Mouse (Mus musculus): Measurements from ENCODE around the gene Spata2.

Gene Spata2

DNA sequence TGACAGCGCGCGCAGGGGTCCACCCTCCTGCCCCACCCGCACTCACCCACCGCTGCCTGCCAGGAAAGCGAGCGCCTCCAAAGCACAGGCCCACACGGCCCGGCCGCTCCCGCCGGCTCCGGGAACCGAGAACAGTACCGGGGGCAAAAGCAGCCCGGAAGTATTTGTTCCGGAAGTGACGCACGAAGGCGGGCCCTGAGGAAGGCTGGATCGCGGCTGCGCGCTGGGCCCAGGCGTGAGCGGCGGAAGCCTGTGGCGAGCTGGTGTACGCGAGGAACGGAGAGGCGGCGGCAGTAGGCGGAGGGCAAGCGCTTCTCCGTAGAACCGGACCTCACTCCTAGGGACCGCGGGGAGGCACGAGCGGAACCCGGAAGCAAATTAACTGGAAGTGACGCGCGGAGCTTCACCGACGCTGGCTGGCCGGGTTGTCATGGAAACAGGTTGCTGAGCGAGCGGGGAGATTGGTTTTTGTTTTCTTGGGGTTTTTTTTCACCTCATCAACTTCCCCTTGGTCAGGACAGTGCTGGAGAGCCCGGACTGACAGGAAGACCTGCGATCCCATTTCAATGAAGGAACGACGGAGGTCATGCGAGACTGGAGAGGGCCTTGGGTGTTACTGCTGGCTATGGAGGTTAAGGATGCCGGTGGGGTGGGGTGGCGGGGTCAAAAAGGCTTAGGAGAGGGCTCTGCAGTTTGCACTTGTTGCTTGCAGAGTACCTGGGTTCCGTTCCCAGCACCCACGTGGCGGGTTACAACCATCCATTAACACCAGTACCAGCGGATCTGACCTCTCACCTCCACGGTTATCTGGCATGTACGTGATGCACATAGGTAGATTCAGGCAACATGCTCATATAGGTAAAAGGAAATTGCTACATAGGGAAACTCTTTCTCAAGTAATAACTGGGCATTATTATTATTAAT is at the start of gene Spata2:
TSS of gene Spata2 (minus strand) at position 175 of the 924 bp plus-strand sequence.
- POLR2A ChIA-PET, result interaction anchor here in 3 of 4 experiments (0.5 to 4.9 kb wide), 25 partner anchors 9 to 714 kb away, joined by 3 to 36 read pairs (median 3); partner anchors contain the start of gene Snai1 (in 1 of the 3)

DNA sequence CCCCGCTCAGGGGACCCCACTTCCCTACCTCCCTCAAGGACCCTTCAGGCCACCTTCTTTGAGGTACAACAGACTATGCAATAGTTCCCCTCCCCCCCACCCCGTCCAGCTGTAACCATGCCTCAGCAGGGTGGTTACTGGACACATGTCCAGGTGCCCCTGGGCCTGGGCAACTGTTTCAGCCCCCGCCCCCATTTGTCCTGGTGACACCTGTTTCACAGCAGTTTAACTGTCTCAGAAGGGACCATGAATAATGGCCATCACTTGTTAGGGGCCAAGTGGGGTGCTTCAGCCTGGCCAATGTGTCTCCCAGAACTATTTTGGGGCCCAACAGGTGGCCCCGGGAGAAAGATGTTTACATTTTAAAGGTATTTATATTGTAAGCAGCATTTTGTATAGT is 49.7 kb upstream of the Spata2 start:
- ChIA-PET POLR2A (interaction anchor here in 3 of 4 experiments (0.6 to 2.1 kb wide), 12 partner anchors 10 to 665 kb away, joined by 3 to 6 read pairs (median 3); no protein-coding TSS in a partner anchor), CTCF (interaction anchor here in 2 of 4 experiments (0.5 to 1.7 kb wide), 2 partner anchors 12 to 14 kb away, joined by 4 to 5 read pairs; no protein-coding TSS in a partner anchor)

More for the DNA sequence above, at the start of gene Spata2:
- CTCF ChIA-PET, result interaction anchor here in 2 of 4 experiments (0.8 to 2.5 kb wide), 8 partner anchors 10 to 271 kb away, joined by 3 to 10 read pairs (median 3); no protein-coding TSS in a partner anchor

GRCm38 (mm10) chr2:167541761-167542160 is 49.1 kb upstream of the Spata2 start:
- CTCF ChIA-PET, result interaction anchor here in 2 of 4 experiments (1.0 to 1.9 kb wide), 3 partner anchors 10 to 63 kb away, joined by 4 to 5 read pairs (median 4); no protein-coding TSS in a partner anchor
- POLR2A ChIA-PET, result interaction anchor here in 2 of 4 experiments (1.3 to 5.6 kb wide), 6 partner anchors 12 to 63 kb away, joined by 3 to 33 read pairs (median 7); no protein-coding TSS in a partner anchor

DNA sequence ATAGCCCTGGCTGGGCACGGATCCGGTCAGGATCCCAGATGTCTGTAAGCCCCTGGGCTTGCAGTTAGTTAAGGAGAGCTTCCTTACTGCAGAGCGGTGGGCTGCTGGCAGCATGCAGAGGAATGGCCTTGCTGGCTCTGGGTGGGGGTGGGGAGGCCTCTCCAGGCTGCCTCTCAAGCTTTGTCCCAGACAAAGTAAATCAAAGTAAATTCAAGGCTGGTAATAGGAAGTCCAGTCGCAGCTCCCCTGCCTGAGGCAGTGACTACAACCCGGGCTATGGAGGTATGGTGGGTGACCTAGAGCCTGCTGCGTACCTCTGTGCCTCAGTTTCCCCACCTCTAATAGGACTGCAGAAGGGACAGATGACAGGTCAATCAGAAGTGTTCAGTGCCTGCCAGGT is 48.6 kb upstream of the Spata2 start:
- ChIA-PET CTCF (interaction anchor here in 3 of 4 experiments (0.7 to 8.3 kb wide), 5 partner anchors 9 to 138 kb away, joined by 4 to 106 read pairs (median 5); no protein-coding TSS in a partner anchor), POLR2A (interaction anchor here in 3 of 4 experiments (0.9 to 5.6 kb wide), 7 partner anchors 11 to 64 kb away, joined by 3 to 33 read pairs (median 6); no protein-coding TSS in a partner anchor)

GRCm38 (mm10) chr2:167540477-167541110 is 47.9 kb upstream of the Spata2 start:
- ChIA-PET POLR2A (interaction anchor here (0.6 to 5.6 kb wide), 32 partner anchors 8 to 1518 kb away, joined by 3 to 33 read pairs (median 4); partner anchors contain the start of gene Ube2v1 (in 1 of the 4)), CTCF (interaction anchor here (0.5 to 8.3 kb wide), 15 partner anchors 8 to 614 kb away, joined by 3 to 106 read pairs (median 4); no protein-coding TSS in a partner anchor)

- CTCF ChIA-PET, result interaction anchor here (0.5 to 8.3 kb wide), 18 partner anchors 8 to 770 kb away, joined by 3 to 106 read pairs (median 4); no protein-coding TSS in a partner anchor
- POLR2A ChIA-PET, result interaction anchor here (0.6 to 5.6 kb wide), 40 partner anchors 7 to 1518 kb away, joined by 3 to 39 read pairs (median 4); partner anchors contain the start of gene Ube2v1 (in 1 of the 4)
Measured at GRCm38 (mm10) chr2:167539536-167540476, 47.1 kb upstream of the Spata2 start.

DNA sequence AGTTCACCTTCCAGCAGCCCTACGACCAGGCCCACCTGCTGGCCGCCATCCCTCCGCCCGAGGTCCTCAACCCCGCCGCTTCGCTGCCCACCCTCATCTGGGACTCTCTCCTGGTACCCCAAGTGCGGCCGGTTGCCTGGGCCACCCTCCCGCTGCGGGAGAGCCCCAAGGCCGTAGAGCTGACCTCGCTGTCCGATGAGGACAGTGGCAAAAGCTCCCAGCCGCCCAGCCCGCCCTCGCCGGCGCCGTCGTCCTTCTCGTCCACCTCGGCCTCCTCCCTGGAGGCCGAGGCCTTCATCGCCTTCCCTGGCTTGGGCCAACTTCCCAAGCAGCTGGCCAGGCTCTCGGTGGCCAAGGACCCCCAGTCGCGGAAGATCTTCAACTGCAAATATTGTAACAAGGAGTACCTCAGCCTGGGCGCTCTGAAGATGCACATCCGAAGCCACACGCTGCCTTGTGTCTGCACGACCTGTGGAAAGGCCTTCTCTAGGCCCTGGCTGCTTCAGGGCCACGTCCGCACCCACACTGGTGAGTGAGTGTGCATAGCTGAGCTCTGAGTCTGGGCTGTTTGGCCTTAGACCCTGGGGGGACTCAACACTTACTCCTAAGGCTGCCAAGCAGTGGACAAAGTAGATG is 46.1 kb upstream of the Spata2 start:
- CTCF ChIA-PET, result interaction anchor here (0.5 to 13.6 kb wide), 24 partner anchors 8 to 467 kb away, joined by 3 to 244 read pairs (median 6); no protein-coding TSS in a partner anchor
- POLR2A ChIA-PET, result interaction anchor here (0.6 to 5.6 kb wide), 42 partner anchors 8 to 357 kb away, joined by 3 to 74 read pairs (median 4); partner anchors contain the start of genes B4galt5 (in 1 of the 4), Gm20431 (in 1 of the 4), Rnf114 (in 1 of the 4) and Spata2 (in 1 of the 4)

GRCm38 (mm10) chr2:167537476-167538297 is 45.0 kb upstream of the Spata2 start, which contains the start of gene Snai1:
Snai1 (plus strand) TSS chr2:167538195.
- CTCF ChIA-PET, result interaction anchor here (0.5 to 13.6 kb wide), 69 partner anchors 8 to 1226 kb away, joined by 3 to 244 read pairs (median 4); partner anchors contain the start of gene Gm20431 (in 1 of the 4)
- POLR2A ChIA-PET, result interaction anchor here (0.6 to 5.6 kb wide), 57 partner anchors 9 to 598 kb away, joined by 3 to 74 read pairs (median 4); partner anchors contain the start of genes B4galt5 (in 2 of the 4), Gm20431 (in 1 of the 4), Rnf114 (in 1 of the 4) and Spata2 (in 1 of the 4)

DNA sequence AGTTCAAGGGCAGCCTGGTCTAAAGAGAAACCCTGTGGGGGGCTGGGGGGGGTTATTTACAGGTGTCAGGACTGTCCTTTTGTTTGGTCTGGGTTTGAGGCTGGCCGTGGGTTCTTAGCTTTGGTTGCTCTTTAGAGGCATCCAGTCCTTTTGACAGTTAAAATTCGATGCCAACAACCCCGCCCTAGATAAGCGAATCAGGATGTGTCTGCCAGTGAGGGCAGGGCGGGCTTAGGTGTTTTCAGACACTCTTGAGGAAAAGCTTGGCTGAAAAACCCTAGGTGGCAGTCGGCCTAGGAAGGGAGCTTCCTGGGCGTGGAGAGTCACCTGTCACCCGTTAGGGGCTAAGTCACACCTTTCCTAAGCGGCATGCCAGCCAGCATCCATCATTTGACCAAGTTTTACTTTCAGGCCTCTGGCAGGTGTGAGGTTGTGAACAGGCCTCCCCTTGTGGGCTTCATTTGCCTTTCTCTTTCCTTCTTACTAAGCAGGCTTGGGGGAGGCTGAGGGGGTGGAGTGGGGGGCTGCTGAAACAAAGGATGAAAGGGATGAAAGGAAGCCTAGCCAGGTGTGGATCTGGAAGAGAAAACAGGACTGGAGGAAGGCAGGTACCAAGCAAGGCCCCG is 43.7 kb upstream of the Spata2 start:
- CTCF ChIA-PET, result interaction anchor here (0.6 to 13.6 kb wide), 16 partner anchors 10 to 358 kb away, joined by 3 to 244 read pairs (median 6); partner anchors contain the start of gene Gm20431 (in 1 of the 4)
- POLR2A ChIA-PET, result interaction anchor here in 3 of 4 experiments (0.6 to 5.6 kb wide), 11 partner anchors 10 to 82 kb away, joined by 3 to 74 read pairs (median 14); no protein-coding TSS in a partner anchor

GRCm38 (mm10) chr2:167533880-167534279 is 41.2 kb upstream of the Spata2 start:
- POLR2A ChIA-PET, result interaction anchor here in 2 of 4 experiments (0.7 to 6.0 kb wide), 8 partner anchors 13 to 71 kb away, joined by 3 to 74 read pairs (median 3); no protein-coding TSS in a partner anchor
- CTCF ChIA-PET, result interaction anchor here (0.6 to 13.6 kb wide), 13 partner anchors 9 to 328 kb away, joined by 3 to 244 read pairs (median 5); no protein-coding TSS in a partner anchor

- POLR2A ChIA-PET, result interaction anchor here (0.6 to 6.0 kb wide), 22 partner anchors 8 to 153 kb away, joined by 3 to 22 read pairs (median 4); no protein-coding TSS in a partner anchor
- CTCF ChIA-PET, result interaction anchor here (0.5 to 13.6 kb wide), 84 partner anchors 8 to 881 kb away, joined by 3 to 244 read pairs (median 5); no protein-coding TSS in a partner anchor
Measured at GRCm38 (mm10) chr2:167532131-167532530, 39.4 kb upstream of the Spata2 start.

GRCm38 (mm10) chr2:167530536-167530935 is 37.8 kb upstream of the Spata2 start:
- POLR2A ChIA-PET, result interaction anchor here in 3 of 4 experiments (0.5 to 6.0 kb wide), 16 partner anchors 10 to 1677 kb away, joined by 3 to 22 read pairs (median 4); no protein-coding TSS in a partner anchor
- CTCF ChIA-PET, result interaction anchor here (0.5 to 13.6 kb wide), 17 partner anchors 8 to 459 kb away, joined by 3 to 244 read pairs (median 6); partner anchors contain the start of gene Snai1 (in 1 of the 4)

- ChIA-PET CTCF (interaction anchor here (0.5 to 13.6 kb wide), 23 partner anchors 8 to 458 kb away, joined by 3 to 244 read pairs (median 5); partner anchors contain the start of gene Snai1 (in 1 of the 4)), POLR2A (interaction anchor here in 3 of 4 experiments (0.5 to 6.0 kb wide), 20 partner anchors 10 to 1677 kb away, joined by 3 to 22 read pairs (median 4); partner anchors contain the start of gene Slc9a8 (in 1 of the 3))
Measured at GRCm38 (mm10) chr2:167529935-167530513, 37.3 kb upstream of the Spata2 start.

All from embryonic stem cell, embryonic (primary cell).